Mouse (Mus musculus) ES-Bruce4 (cell line): Measurements from ENCODE around the gene Fam57a. TPM values are rescaled to one million over a fixed set of nuclear protein-coding genes. Genes with fewer than 3 reads are reported as not detected.

Experiments
- H3K27ac ChIP-seq: 2 replicates; pipeline ENCODE4 v1.5.1; 2012; ENCODE audit warnings: low read length, inconsistent platforms; ENCODE audit not compliant: insufficient read depth
- H3K27me3 ChIP-seq: 2 replicates; pipeline ENCODE4 v1.6.1; 2012; ENCODE audit warnings: mild to moderate bottlenecking, low read length, inconsistent platforms; ENCODE audit not compliant: control insufficient read depth, poor library complexity, insufficient read depth, severe bottlenecking
- H3K36me3 ChIP-seq: 2 replicates; pipeline ENCODE4 v1.6.1; 2012; ENCODE audit warnings: inconsistent platforms, mild to moderate bottlenecking, low read length, moderate library complexity; ENCODE audit not compliant: control insufficient read depth, poor library complexity, insufficient read depth, severe bottlenecking
- H3K4me1 ChIP-seq: one replicate; pipeline ENCODE4 v1.8.1; 2011; ENCODE audit warnings: low read length; ENCODE audit not compliant: control insufficient read depth, insufficient read depth
- H3K4me3 ChIP-seq: 2 replicates; pipeline ENCODE4 v1.5.1; 2011; ENCODE audit warnings: low read depth, mild to moderate bottlenecking, low read length
- H3K9ac ChIP-seq: 2 replicates; pipeline ENCODE4 v1.6.1; 2012; ENCODE audit warnings: low read depth, mild to moderate bottlenecking, inconsistent platforms; ENCODE audit not compliant: poor library complexity, severe bottlenecking
- H3K9me3 ChIP-seq: replicated peaks from 2 replicates; pipeline ENCODE4 v1.6.1; 2012; ENCODE audit warnings: mild to moderate bottlenecking, low read length, inconsistent platforms; ENCODE audit not compliant: control insufficient read depth, poor library complexity, insufficient read depth, severe bottlenecking
- CTCF ChIP-seq: IDR thresholded peaks from one replicate; pipeline ENCODE4 v1.8.1; 2011; ENCODE audit warnings: low read depth, low read length
- EP300 ChIP-seq: IDR thresholded peaks from 2 replicates; pipeline ENCODE4 v1.6.1; 2011; ENCODE audit warnings: low read depth, low read length; ENCODE audit not compliant: insufficient read depth
- POLR2A ChIP-seq: IDR thresholded peaks from one replicate; pipeline ENCODE4 v1.8.1; 2011; ENCODE audit warnings: low read length; ENCODE audit not compliant: insufficient read depth
- polyA plus RNA-seq: library from polyadenylated mRNA; stranded (reverse); fragments of >200 nt; gene quantifications from 2 replicates; pipeline ENCODE4 v1.2.4, GENCODE M21; 2011; ENCODE audit warnings: low read depth; ENCODE audit not compliant: missing spikeins, insufficient read depth, insufficient read length

Gene Fam57a
- polyA plus RNA-seq, 1 experiment = 7.3 TPM

DNA sequence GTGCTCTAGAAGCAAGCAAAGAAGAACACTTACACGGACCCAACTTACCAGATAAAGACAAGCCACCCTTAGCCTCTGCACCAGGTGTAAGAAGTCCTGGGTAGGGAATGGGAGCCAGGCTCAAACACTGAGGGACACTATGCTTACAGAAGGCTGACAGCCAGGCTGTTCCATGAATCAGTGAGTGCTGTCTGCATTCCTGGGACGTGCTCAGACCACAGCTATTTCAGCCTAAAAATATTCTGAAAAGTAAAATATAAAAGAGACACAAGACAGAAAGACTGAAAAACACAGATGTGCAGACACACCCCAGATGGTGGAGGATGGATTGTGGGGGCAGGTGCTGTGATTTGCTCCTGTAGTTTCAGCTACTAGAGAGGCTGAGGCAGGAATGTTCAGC is 24.6 kb upstream of the Fam57a start:
- H3K4me3 ChIP-seq = no peak overlapping the region
- H3K9ac ChIP-seq = no peak overlapping the region
- TF ChIP-seq CTCF (no peak), POLR2A (no peak), EP300 (no peak)
- H3K27me3 ChIP-seq = no peaks in the 10 kb centered on the region
- H3K36me3 ChIP-seq = no peaks in the 10 kb centered on the region
- no peak overlapping the region for H3K27ac ChIP-seq
- no peaks in the 10 kb centered on the region for H3K4me1 ChIP-seq
- H3K9me3 ChIP-seq = no peaks in the 10 kb centered on the region

DNA sequence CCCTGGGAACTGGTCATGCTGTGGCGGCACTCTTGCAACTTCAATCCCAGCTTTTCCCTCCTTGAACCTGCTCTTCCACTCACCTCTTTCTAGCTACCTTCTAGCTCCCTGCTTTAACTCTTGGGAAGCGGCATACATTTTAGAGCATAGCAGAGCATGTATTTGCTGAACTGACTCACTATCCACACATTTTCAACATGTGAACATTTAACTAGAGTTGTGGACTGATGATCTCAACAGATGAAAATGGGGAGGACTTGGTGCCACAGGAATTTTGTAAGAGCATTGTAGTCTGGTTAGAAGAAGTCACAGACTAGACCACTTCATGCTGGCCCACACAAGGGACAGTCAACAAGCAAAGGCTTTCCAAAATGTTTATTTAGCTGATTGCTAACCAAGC is 21.1 kb upstream of the Fam57a start:
- H3K27ac ChIP-seq = no peak overlapping the region
- H3K4me1 ChIP-seq = no peaks in the 10 kb centered on the region
- H3K4me3 ChIP-seq = no peak overlapping the region
- H3K36me3 ChIP-seq = no peaks in the 10 kb centered on the region
- no peak for TF ChIP-seq EP300
- TF ChIP-seq CTCF = no peak
- no peak for TF ChIP-seq POLR2A
- H3K9me3 ChIP-seq = no peaks in the 10 kb centered on the region
- no peaks in the 10 kb centered on the region for H3K27me3 ChIP-seq
- H3K9ac ChIP-seq = no peak overlapping the region

DNA sequence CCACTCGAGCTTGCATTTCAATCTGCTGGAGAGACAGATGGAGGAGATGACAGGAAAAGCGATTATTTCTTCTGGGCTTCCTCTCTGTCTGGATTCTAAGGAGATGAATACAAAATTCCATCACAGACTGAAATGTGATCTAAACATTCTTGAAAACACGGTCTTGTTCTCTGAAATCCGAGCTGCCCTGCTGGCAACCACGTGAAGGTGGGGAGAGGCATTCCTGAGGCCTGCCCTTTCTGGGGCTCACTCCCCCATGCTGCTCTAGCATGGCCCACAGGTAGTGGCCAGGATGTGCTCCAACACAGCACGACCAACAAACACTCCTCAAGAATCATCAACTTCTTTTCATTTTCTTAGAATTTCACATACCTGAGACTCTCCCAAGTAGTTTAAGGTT is 19.2 kb upstream of the Fam57a start:
- no peak overlapping the region for H3K9ac ChIP-seq
- no peak overlapping the region for H3K4me3 ChIP-seq
- TF ChIP-seq POLR2A (no peak), CTCF (no peak), EP300 (no peak)
- H3K27ac ChIP-seq = no peak overlapping the region
- H3K36me3 ChIP-seq = no peaks in the 10 kb centered on the region
- no peaks in the 10 kb centered on the region for H3K27me3 ChIP-seq
- H3K4me1 ChIP-seq = no peaks in the 10 kb centered on the region
- no peaks in the 10 kb centered on the region for H3K9me3 ChIP-seq

DNA sequence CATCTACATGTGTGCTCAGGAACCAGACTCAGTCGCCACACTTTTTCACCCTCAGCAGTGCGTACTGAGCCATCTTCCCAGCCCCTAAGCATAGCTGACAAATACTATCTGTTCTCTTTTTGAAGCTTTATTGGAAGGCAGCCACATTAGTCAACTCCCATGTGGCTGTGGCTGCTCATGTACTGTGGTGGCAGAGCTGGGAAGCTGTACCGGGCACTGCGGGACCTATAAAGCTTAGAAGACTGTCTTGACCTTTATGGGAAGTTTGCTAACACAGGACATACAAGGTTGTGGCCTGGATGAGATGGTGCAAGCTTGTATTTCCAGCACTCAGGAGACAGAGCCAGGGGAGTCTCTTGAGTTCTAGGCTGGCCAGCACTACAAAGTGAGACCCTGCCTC is 12.8 kb upstream of the Fam57a start:
- TF ChIP-seq CTCF (no peak), EP300 (no peak), POLR2A (no peak)
- H3K4me1 ChIP-seq = no peaks in the 10 kb centered on the region
- no peak overlapping the region for H3K27ac ChIP-seq
- no peaks in the 10 kb centered on the region for H3K36me3 ChIP-seq
- H3K4me3 ChIP-seq = no peak overlapping the region
- no peak overlapping the region for H3K9ac ChIP-seq
- H3K27me3 ChIP-seq = no peaks in the 10 kb centered on the region
- no peaks in the 10 kb centered on the region for H3K9me3 ChIP-seq

DNA sequence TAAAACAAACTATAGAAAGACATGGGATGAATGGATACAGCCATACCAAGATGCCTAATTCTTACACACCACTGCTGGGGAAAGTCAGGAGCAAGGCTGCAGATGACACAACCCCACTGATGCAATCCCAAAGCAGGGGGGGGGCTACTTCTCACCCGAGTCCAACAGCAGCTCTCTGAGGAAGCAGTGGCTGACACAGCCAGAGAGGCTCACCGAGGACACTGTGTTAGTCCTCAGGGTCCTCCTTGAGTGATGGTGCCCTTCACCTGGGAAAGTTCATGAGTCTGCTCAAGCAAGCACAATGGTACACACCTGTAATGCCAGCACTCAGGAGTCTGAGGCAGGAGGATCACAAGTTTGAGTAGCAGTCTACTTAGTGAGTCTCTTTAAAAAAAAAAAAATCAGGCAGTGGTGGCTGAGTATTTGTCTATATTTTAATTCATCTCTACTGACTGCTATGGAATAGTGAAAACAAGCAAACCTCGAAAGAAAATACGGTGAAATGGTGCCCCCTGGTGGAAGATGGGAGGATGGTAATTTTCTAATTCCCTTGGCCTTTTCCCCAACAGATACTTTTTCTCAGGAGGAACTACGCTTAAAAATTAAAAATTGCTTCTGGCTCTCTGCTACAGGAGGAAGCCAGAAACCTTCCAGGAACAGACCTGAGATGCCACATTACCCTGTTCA is 12.2 kb upstream of the Fam57a start:
- no peaks in the 10 kb centered on the region for H3K9me3 ChIP-seq
- no peaks in the 10 kb centered on the region for H3K4me1 ChIP-seq
- no peaks in the 10 kb centered on the region for H3K27me3 ChIP-seq
- peak; percentile 37 for TF ChIP-seq CTCF
- no peak for TF ChIP-seq EP300
- no peak for TF ChIP-seq POLR2A
- H3K4me3 ChIP-seq = no peak overlapping the region
- no peak overlapping the region for H3K27ac ChIP-seq
- no peaks in the 10 kb centered on the region for H3K36me3 ChIP-seq
- H3K9ac ChIP-seq = no peak overlapping the region

DNA sequence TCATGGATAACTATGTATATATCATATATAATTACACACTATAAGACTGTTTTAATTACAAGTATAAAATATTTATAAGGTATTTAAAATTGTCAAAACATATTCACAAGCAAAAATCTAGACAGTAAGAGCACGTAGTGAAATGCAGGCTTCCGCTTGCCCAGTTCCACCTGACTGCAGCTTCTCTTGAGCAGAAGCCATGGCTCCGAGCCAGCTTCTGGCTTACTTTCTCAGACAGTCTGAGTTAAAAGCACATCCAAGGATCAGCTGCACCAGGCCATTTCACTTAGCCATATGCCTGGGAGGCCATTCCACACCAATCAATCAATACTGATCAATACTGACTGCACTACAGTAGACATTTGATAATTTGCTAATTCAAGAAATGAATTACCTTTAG is 10.5 kb upstream of the Fam57a start:
- H3K4me1 ChIP-seq = no peaks in the 10 kb centered on the region
- H3K36me3 ChIP-seq = peaks cover 3% of the 10 kb centered on the region; the same call in 1 of the 2 replicates
- no peaks in the 10 kb centered on the region for H3K9me3 ChIP-seq
- H3K27ac ChIP-seq = no peak overlapping the region
- no peak for TF ChIP-seq POLR2A
- TF ChIP-seq EP300 = no peak
- no peak for TF ChIP-seq CTCF
- no peak overlapping the region for H3K4me3 ChIP-seq
- H3K27me3 ChIP-seq = no peaks in the 10 kb centered on the region
- no peak overlapping the region for H3K9ac ChIP-seq
